Mouse (Mus musculus) forebrain, embryonic 10.5 days (tissue): ENCODE data around the gene Btbd9. TPM values are rescaled to one million over a fixed set of nuclear protein-coding genes. Genes with fewer than 3 reads are reported as not detected.

Experiments
- DNase-seq: peaks from one replicate; pipeline ENCODE4 v3.0.0-alpha.2; 2017; ENCODE audit warnings: low spot score; ENCODE audit errors: extremely low spot score
- H3K27ac ChIP-seq: fragments of 300-500 bp; sonication (generic); 2 replicates; pipeline ENCODE4 v1.5.1; 2016; ENCODE audit warnings: mild to moderate bottlenecking
- H3K27me3 ChIP-seq: fragments of 300-500 bp; sonication (generic); 2 replicates; pipeline ENCODE4 v1.6.1; 2016; ENCODE audit warnings: mild to moderate bottlenecking; ENCODE audit not compliant: poor library complexity, severe bottlenecking
- H3K36me3 ChIP-seq: fragments of 300-500 bp; sonication (generic); replicated peaks from 2 replicates; pipeline ENCODE4 v1.6.1; 2016; ENCODE audit warnings: mild to moderate bottlenecking, moderate library complexity
- H3K4me1 ChIP-seq: fragments of 300-500 bp; sonication (generic); 2 replicates; pipeline ENCODE4 v1.6.1; 2016
- H3K4me3 ChIP-seq: fragments of 300-500 bp; sonication (generic); 2 replicates; pipeline ENCODE4 v1.5.1; 2016; ENCODE audit warnings: mild to moderate bottlenecking, moderate library complexity
- H3K9me3 ChIP-seq: fragments of 300-500 bp; sonication (generic); 2 replicates; pipeline ENCODE4 v1.6.1; 2016; ENCODE audit warnings: mild to moderate bottlenecking, moderate library complexity
- WGBS: fragments of 180-500 bp; shearing (Covaris S2); methylation state at CpG from one replicate; pipeline ENCODE4 v1.1.7; 2016; 5-methylcytosine and 5-hydroxymethylcytosine counted together
- polyA plus RNA-seq: library from polyadenylated mRNA; unstranded; fragments of >200 nt; fragmentation: Nextera tagmentation; extraction: Ambion mirVana; gene quantifications from 2 replicates; pipeline ENCODE4 v1.2.1, GENCODE M21; 2016

The Btbd9 gene
- polyA plus RNA-seq, 1 experiment from 2014 or later: 57.8 TPM

DNA sequence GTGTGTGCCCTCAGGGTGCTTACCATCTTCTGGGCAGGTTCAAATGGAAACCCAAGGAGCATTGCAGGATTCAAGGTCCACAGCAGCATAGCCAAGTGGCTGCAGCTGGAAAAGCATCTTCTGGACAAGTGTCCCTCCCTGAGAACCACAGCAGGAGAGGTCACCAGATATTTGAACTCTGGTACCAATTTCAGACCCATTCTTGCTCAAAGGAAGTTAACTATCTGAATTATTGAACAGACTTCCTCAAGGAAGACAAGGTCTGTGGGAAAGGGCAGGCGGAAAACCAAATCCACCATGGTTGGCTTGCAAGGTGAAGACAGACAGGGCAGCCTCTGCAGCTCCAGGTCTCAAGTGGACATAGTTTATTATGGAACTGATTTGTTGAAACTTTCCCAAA is 211.6 kb downstream of the Btbd9 start:
- no peak overlapping the region for H3K27ac ChIP-seq
- H3K27me3 ChIP-seq: no peaks in the 10 kb centered on the region
- peaks cover 63% of the 10 kb centered on the region for H3K4me1 ChIP-seq
- DNase-seq: no peak
- H3K4me3 ChIP-seq: no peak overlapping the region
- no peaks in the 10 kb centered on the region for H3K9me3 ChIP-seq
- 89% methylated on average over 1 of the region's 1 CpGs for WGBS
- no peaks in the 10 kb centered on the region for H3K36me3 ChIP-seq

- H3K36me3 ChIP-seq: no peaks in the 10 kb centered on the region
- no peak overlapping the region for H3K27ac ChIP-seq
- H3K4me1 ChIP-seq: peaks cover 61% of the 10 kb centered on the region
- no peaks in the 10 kb centered on the region for H3K27me3 ChIP-seq
- WGBS: 89% methylated on average over 5 of the region's 5 CpGs
- no peak overlapping the region for H3K4me3 ChIP-seq
- DNase-seq: no peak
- no peaks in the 10 kb centered on the region for H3K9me3 ChIP-seq
Measured at GRCm38 (mm10) chr17:30363365-30363764, 212.9 kb downstream of the Btbd9 start.

DNA sequence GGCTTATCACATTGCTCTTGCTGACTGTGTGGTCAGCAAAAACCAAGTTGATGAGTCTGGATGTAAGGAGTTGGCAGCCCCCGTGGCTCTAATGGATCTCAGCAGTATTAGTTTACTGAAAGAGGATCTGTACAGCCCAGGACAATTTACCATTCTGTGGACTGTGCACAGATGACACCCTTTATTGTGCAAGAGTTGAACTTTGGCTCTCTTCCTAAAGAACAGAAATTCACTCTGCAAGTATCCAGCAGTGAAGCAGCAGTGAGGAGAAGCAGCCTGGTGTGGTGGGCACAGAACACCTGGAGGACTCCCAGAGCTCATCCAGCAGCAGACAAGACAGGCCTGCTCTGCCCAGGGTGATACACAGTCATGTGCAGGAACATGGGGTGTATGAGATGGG is 215.6 kb downstream of the Btbd9 start:
- Histone ChIP-seq H3K27me3 (no peaks in the 10 kb centered on the region), H3K36me3 (no peaks in the 10 kb centered on the region), H3K9me3 (no peaks in the 10 kb centered on the region), H3K27ac (no peak overlapping the region), H3K4me3 (no peak overlapping the region), H3K4me1 (peaks cover 48% of the 10 kb centered on the region)
- no peak for DNase-seq
- WGBS: 55% methylated on average over 1 of the region's 1 CpGs

DNA sequence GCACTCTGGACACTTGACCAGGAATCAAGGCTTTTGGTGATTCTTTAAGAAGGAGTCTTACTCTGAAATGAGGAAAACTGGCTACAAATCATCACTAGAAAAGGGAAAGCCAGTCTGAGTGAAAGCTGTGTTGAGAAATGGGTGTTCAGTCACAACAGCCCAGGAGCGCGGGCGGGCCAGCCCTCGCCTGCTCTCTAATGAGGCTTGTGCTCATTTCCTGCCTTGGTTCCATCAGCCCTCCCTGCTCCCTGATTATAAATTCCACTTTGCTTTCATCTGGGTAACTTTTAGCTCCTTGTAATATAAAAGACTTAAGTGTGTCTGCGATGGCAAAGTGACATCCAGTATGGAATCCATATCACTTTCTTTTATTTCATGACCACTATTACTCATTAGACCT is 216.9 kb downstream of the Btbd9 start:
- Histone ChIP-seq H3K4me1 (peaks cover 49% of the 10 kb centered on the region), H3K9me3 (no peaks in the 10 kb centered on the region), H3K36me3 (no peaks in the 10 kb centered on the region), H3K4me3 (no peak overlapping the region), H3K27me3 (no peaks in the 10 kb centered on the region), H3K27ac (no peak overlapping the region)
- DNase-seq: no peak
- WGBS: 87% methylated on average over 5 of the region's 5 CpGs

DNA sequence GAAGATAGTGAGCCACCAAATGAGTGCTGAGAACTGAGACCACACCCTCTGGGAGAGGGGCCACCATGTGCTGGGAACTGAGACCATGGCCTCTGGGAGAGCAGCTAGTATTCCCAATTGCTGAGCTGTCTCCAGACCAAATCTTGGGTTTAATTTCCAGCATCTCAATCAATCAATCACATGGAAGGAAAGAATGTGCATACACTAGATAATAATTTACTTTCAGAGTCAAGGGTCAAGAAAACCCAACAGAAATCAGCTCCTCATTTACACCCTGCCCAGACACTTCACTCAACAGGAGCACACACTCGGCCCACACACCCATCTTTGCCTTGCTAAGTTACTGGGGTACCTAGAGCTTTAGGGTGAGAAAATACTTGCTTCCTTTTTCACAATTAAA is 220.9 kb downstream of the Btbd9 start:
- H3K27ac ChIP-seq: no peak overlapping the region
- 83% methylated on average over 1 of the region's 1 CpGs for WGBS
- H3K27me3 ChIP-seq: no peaks in the 10 kb centered on the region
- H3K36me3 ChIP-seq: no peaks in the 10 kb centered on the region
- no peaks in the 10 kb centered on the region for H3K9me3 ChIP-seq
- peaks cover 35% of the 10 kb centered on the region for H3K4me1 ChIP-seq
- no peak for DNase-seq
- no peak overlapping the region for H3K4me3 ChIP-seq

DNA sequence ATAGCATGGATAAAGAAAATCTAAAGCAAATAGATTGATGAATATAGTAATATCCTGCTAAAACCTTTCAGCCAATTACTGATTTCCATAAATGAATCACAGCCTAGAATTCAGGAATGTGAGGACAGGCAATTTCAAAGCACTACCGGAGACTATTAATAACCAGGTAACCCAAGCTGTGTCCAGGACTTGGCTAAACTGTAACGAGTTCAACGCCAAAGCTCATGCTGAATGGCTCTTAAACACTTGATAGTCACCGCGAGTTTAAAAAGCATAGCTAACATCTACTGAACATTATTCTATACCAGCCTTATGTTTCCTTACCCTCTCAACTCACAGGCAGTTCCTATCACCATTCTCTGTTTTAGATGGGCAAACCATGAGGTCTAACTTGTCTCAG is 221.9 kb downstream of the Btbd9 start:
- Histone ChIP-seq H3K27me3 (no peaks in the 10 kb centered on the region), H3K36me3 (no peaks in the 10 kb centered on the region), H3K9me3 (no peaks in the 10 kb centered on the region), H3K27ac (no peak overlapping the region), H3K4me1 (peaks cover 29% of the 10 kb centered on the region), H3K4me3 (no peak overlapping the region)
- WGBS: 94% methylated on average over 5 of the region's 5 CpGs
- no peak for DNase-seq

DNA sequence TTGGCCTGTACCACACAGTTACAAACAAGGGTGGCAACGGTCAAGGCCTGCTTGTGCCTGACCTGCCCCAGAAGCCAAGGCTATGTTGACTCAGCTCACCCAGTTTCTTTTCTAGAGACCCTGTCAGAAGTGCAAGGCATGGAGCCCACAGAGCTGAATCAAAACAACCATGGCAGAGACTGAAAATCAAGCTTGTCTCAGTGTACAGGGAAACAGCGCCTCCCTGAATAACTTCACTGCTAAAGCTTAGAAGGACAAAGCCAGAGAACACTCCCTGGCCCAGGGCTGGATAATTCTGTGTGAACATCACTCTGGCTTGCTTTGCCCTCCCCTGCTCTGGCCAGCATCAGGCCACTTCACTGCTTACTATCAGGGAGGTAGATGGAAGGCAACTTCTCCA is 228.3 kb downstream of the Btbd9 start:
- no peaks in the 10 kb centered on the region for H3K9me3 ChIP-seq
- H3K27ac ChIP-seq: peak overlapping the region; percentile 71
- no peak for DNase-seq
- H3K4me3 ChIP-seq: no peak overlapping the region
- peaks cover 38% of the 10 kb centered on the region for H3K4me1 ChIP-seq
- H3K36me3 ChIP-seq: no peaks in the 10 kb centered on the region
- H3K27me3 ChIP-seq: no peaks in the 10 kb centered on the region
- WGBS: 73% methylated on average over 2 of the region's 2 CpGs

GRCm38 (mm10) chr17:30347101-30347613 is 229.1 kb downstream of the Btbd9 start:
- Histone ChIP-seq H3K4me1 (peaks cover 35% of the 10 kb centered on the region), H3K4me3 (no peak overlapping the region), H3K27me3 (no peaks in the 10 kb centered on the region), H3K27ac (peak overlapping the region; percentile 71), H3K9me3 (no peaks in the 10 kb centered on the region), H3K36me3 (no peaks in the 10 kb centered on the region)
- no peak for DNase-seq
- 41% methylated on average over 10 of the region's 10 CpGs for WGBS

GRCm38 (mm10) chr17:30345008-30345407 is 231.3 kb downstream of the Btbd9 start:
- Histone ChIP-seq H3K36me3 (no peaks in the 10 kb centered on the region), H3K27ac (no peak overlapping the region), H3K9me3 (no peaks in the 10 kb centered on the region), H3K4me3 (no peak overlapping the region), H3K27me3 (no peaks in the 10 kb centered on the region), H3K4me1 (peaks cover 43% of the 10 kb centered on the region)
- 87% methylated on average over 3 of the region's 3 CpGs for WGBS
- no peak for DNase-seq

DNA sequence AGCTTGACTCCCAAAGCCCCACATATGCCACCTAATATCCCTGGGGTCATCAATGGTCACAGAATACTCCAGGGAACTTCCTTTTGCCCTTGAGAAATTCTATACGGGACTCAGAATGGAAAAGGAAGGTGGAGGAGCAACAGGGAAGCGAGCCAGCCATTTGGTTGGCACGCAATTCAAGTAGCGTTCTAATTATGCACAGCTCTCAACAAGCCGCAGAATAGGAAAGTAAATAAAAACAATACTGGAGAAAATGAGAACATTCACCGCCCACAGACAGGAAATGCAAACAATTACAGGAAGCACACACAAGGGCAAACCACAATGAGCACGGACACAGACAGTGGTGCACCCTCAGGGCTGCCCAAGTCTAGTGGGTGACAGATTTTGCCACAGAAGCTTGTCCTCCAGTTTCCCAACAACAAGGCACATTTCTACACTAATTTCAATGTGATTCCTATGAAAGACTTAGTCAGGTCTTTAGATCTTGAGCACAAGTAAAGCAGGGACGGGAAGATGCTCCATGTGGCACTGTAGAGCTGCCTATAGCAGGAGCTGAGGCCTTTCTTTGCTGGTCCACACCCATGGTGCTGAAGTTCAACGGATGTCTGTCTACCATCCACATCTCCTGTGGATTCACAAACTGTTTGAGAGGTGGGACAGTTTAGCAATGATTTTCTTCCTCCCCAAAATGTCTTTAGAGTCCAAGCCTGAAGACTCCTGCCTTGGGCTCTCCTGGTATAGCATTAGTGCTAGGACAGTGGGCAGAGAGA is 232.4 kb downstream of the Btbd9 start:
- no peak for DNase-seq
- Histone ChIP-seq H3K27ac (no peak overlapping the region), H3K9me3 (no peaks in the 10 kb centered on the region), H3K36me3 (no peaks in the 10 kb centered on the region), H3K4me1 (peaks cover 35% of the 10 kb centered on the region), H3K27me3 (no peaks in the 10 kb centered on the region), H3K4me3 (no peak overlapping the region)
- 91% methylated on average over 9 of the region's 9 CpGs for WGBS

- no peaks in the 10 kb centered on the region for H3K36me3 ChIP-seq
- no peaks in the 10 kb centered on the region for H3K27me3 ChIP-seq
- no peak for DNase-seq
- no peak overlapping the region for H3K4me3 ChIP-seq
- 84% methylated on average over 6 of the region's 6 CpGs for WGBS
- H3K9me3 ChIP-seq: no peaks in the 10 kb centered on the region
- H3K4me1 ChIP-seq: peaks cover 26% of the 10 kb centered on the region
- no peak overlapping the region for H3K27ac ChIP-seq
Measured at GRCm38 (mm10) chr17:30341556-30341955, 234.7 kb downstream of the Btbd9 start.

DNA sequence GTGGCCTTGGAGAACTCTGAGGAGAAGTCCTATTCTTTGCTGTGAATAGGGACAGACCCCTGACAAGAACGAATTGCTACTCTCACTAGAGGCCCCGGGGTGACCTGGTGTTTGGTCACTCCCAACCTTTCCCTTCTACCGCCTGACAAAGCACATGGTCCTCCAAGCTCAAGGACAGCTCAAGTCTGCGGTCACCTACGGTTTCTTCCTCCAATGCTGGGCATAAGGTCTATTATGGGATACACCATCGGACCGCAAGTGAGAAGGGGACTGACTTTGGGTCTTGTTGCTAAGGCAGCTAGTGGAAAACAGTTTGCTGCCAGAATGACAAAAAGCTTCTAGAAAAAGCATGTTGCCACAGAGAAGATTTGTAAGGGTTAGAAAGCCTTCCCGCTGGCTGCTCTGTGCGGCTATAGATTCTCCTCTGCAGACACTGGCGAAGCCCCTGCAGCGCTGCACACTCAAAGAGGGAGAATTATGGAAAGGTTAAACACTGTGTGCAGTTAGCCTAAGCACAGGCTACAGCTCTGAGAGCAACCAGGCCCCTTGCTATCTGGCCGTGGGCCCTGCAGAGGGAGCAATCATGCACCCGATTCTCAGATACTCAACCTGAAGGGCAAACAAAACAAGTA is 235.7 kb downstream of the Btbd9 start:
- Histone ChIP-seq H3K36me3 (no peaks in the 10 kb centered on the region), H3K4me3 (no peak overlapping the region), H3K27me3 (no peaks in the 10 kb centered on the region), H3K27ac (peak overlapping the region; percentile 25; the same call in 1 of the 2 replicates), H3K4me1 (peaks cover 30% of the 10 kb centered on the region), H3K9me3 (no peaks in the 10 kb centered on the region)
- 84% methylated on average over 13 of the region's 13 CpGs for WGBS
- no peak for DNase-seq

DNA sequence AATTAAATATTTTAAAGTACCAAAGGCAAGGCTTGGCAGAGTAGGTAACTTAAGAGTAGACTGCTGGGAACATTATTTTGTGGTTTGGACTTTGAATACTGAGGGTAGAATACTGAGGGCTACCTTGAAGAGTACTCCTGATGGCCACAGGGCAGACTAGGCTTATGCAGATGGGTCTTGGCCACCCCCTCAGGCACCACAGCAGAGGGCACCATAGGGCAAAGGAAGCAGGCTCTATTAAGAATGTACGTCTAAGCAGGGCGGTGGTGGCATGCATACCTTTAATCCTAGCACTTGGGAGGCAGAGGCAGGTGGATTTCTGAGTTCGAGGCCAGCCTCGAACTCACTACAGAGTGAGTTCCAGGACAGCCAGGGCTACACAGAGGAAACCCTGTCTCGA is 237.0 kb downstream of the Btbd9 start:
- 90% methylated on average over 5 of the region's 5 CpGs for WGBS
- no peak overlapping the region for H3K4me3 ChIP-seq
- H3K27me3 ChIP-seq: no peaks in the 10 kb centered on the region
- peaks cover 43% of the 10 kb centered on the region for H3K4me1 ChIP-seq
- no peaks in the 10 kb centered on the region for H3K9me3 ChIP-seq
- DNase-seq: no peak
- no peaks in the 10 kb centered on the region for H3K36me3 ChIP-seq
- no peak overlapping the region for H3K27ac ChIP-seq
